Mouse (Mus musculus) liver, embryonic 14.5 days (tissue): Measurements from ENCODE around the gene Ergic2.

Experiments
- CTCF ChIP-seq: IDR thresholded peaks from 2 replicates; pipeline ENCODE4 v1.5.1; 2016; ENCODE audit warnings: antibody characterized with exemption, low read depth, control low read depth
- EP300 ChIP-seq: IDR thresholded peaks from 2 replicates; pipeline ENCODE4 v1.6.1; 2016; ENCODE audit warnings: antibody characterized with exemption, low read depth

DNA sequence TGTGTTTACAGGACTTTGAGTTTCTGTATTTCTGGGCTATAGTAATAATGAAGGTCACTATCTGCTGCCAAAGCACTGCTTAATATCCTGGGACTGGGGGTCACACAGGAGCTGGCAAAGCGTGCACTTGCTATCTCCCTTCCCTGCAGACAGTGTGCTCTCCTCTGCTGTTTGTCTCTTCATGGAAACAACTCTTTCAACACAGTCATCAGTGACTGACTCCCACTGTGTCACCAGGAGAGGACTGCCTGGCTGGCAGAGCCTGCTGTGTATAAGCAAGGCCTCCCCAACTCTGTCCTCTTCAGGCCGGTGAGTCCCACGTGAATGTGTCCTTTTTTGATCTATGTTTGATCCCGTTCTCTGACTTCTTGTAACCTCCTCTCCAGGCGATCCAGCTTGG, 25.3 kb upstream of the Ergic2 start:
- TF ChIP-seq CTCF (no peak), EP300 (no peak)
